Mouse (Mus musculus) thymus, adult 2 months (tissue): ENCODE measurements at regions not wholly inside any gene's neighbourhood (a gene's known extent, or its start where the extent isn't known, plus 50 kb on each side); places are given as distances from the start of the nearest gene placed in this dataset.

ENCODE experiments used
- DNase-seq: peaks from one replicate; pipeline ENCODE4 v3.0.0; 2021
- H3K27ac ChIP-seq: fragments of 200-500 bp; 2 replicates; pipeline ENCODE4 v1.5.1; 2012; ENCODE audit warnings: low read length, control low read depth; ENCODE audit not compliant: control insufficient read depth, insufficient read depth
- H3K27me3 ChIP-seq: fragments of 200-500 bp; 2 replicates; pipeline ENCODE4 v1.6.1; 2012; ENCODE audit warnings: mild to moderate bottlenecking, low read length, moderate library complexity, mixed read lengths; ENCODE audit not compliant: control insufficient read depth, insufficient read depth
- H3K36me3 ChIP-seq: fragments of 200-500 bp; 2 replicates; pipeline ENCODE4 v1.6.1; 2012; ENCODE audit warnings: mild to moderate bottlenecking, low read length, moderate library complexity; ENCODE audit not compliant: control insufficient read depth, insufficient read depth
- H3K4me1 ChIP-seq: fragments of 200-500 bp; replicated peaks from 2 replicates; pipeline ENCODE4 v1.6.1; 2012; ENCODE audit warnings: low read length; ENCODE audit not compliant: control insufficient read depth, insufficient read depth
- H3K4me3 ChIP-seq: fragments of 200-500 bp; 2 replicates; pipeline ENCODE4 v1.5.1; 2012; ENCODE audit warnings: mild to moderate bottlenecking, low read length, control low read depth, moderate library complexity; ENCODE audit not compliant: control insufficient read depth, insufficient read depth
- CTCF ChIP-seq: fragments of 200-500 bp; IDR thresholded peaks from 2 replicates; pipeline ENCODE4 v1.5.1; 2012; ENCODE audit warnings: mild to moderate bottlenecking, control low read depth, low read length, moderate library complexity, borderline replicate concordance; ENCODE audit not compliant: control insufficient read depth, poor library complexity, insufficient read depth; ENCODE audit errors: extremely low read depth
- POLR2A ChIP-seq: fragments of 200-500 bp; IDR thresholded peaks from 2 replicates; pipeline ENCODE4 v1.6.1; 2012; ENCODE audit warnings: mild to moderate bottlenecking, low read length, control low read depth, moderate library complexity; ENCODE audit not compliant: control insufficient read depth, poor library complexity, insufficient read depth; ENCODE audit errors: extremely low read depth
- WGBS: fragments of 180-500 bp; shearing (Covaris S2); methylation state at CpG from one replicate; pipeline ENCODE4 v1.1.7; 2018; 5-methylcytosine and 5-hydroxymethylcytosine counted together

- Histone ChIP-seq H3K4me3 (peak overlapping the region; percentile 7; the same call in 1 of the 2 replicates), H3K27me3 (no peaks in the 10 kb centered on the region), H3K36me3 (no peaks in the 10 kb centered on the region), H3K4me1 (peaks cover 4% of the 10 kb centered on the region), H3K27ac (no peak overlapping the region)
- WGBS, result 4% methylated on average over 33 of the region's 33 CpGs
- peak; percentile 92 for DNase-seq
- TF ChIP-seq POLR2A (no peak), CTCF (peak; percentile 99)
Observed at GRCm38 (mm10) chr7:125393654-125394346, 50.7 kb upstream of the Kdm8 start.
